Mouse (Mus musculus): ENCODE measurements around the gene Rad23a.
A peak's percentile ranks its signal among the peaks of the same experiment; 100 is the strongest.

Rad23a gene

DNA sequence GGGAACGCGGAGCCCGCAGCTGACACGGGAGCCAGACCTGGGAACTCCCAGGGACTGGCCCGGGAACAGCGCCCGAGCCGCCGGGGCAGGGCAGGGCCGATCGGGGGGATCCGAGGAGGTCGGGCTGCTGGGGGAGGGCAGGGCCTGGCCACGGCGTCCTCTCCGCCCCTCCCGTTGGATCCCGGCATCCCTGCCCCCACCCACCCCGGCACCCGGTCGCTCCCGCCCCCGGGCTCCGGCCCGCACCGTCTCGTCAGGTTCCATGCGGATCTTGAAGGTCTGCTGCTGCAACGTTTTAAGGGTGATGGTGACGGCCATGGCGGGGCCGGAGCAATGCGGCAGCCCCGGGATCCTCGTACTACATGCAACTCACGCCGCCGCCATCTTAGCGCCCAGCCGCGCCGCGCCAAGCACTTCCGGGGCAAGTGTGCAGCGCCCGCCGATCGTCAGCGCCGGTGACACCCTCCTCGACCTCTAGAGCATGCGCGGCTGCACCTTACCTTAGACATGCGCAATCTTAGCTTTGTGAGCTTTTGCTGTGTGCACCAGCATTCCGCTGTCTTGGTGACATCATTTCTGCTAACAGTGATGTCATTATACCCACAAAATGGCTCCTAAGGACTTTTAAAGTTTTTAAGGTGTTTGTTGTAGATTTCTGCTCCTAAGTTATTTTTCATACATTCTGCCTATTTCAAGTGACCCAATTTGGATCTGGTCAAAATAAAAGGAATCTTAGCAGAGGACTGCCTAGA lies at the start of gene Rad23a:
Gene Rad23a, minus strand, starts transcription at position 418 of the 752 bp plus-strand sequence.
- peak; percentile 72 for DNase-seq (ENCODE audit: low spot score)

- no peak for DNase-seq (ENCODE audit: low spot score)
Measured at GRCm38 (mm10) chr8:84889141-84889540, 48.7 kb upstream of the Rad23a start.

- no peak for DNase-seq (ENCODE audit: low spot score)
Measured at GRCm38 (mm10) chr8:84888280-84888679, 47.8 kb upstream of the Rad23a start.

GRCm38 (mm10) chr8:84884728-84885127 lies 44.3 kb upstream of the Rad23a start:
- DNase-seq (ENCODE audit: low spot score): no peak

- no peak for DNase-seq (ENCODE audit: low spot score)
Measured at GRCm38 (mm10) chr8:84878915-84879314, 38.5 kb upstream of the Rad23a start.

- DNase-seq (ENCODE audit: low spot score): no peak
Measured at GRCm38 (mm10) chr8:84877297-84878035, 37.0 kb upstream of the Rad23a start.

DNA sequence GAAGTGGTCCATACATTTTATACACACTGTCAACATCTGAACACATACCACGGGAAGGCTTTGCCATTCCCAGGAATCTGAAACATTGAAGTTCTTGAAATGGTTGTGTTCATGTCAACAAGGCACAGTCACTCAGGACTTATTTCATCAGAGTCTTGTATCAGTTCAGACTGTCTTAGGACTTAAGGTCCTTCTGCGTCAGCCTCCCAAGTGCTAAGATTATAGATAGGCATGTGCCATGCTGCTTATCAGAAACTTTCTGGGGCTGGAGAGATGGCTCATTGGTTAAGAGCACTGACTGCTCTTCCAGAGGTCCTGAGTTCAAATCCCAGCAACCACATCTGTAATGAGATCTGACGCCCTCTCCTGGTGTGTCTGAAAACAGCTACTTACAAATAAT lies 33.9 kb upstream of the Rad23a start:
- DNase-seq (ENCODE audit: low spot score): no peak

DNA sequence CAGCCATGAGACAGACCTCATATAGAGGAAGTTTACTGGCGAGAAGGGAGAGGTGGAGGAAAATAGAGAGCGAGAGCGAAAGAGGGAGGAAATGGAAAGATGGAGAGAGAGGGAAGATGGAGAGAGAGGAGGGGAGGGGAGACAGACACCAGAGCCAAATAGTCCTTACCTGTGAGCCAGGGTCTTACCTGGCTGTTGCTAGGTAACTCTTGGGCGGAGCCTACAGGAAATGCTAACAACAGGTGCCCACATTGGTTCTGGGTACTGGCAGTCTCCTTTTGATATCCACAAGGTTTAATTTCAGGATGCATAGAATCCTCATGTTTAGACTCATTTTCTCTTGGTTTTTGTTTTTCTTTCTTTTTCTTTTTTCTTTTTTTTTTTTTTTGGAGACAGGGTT lies 32.6 kb upstream of the Rad23a start:
- DNase-seq (ENCODE audit: low spot score): no peak

GRCm38 (mm10) chr8:84872309-84872965 lies 32.0 kb upstream of the Rad23a start:
- DNase-seq (ENCODE audit: low spot score): no peak

DNA sequence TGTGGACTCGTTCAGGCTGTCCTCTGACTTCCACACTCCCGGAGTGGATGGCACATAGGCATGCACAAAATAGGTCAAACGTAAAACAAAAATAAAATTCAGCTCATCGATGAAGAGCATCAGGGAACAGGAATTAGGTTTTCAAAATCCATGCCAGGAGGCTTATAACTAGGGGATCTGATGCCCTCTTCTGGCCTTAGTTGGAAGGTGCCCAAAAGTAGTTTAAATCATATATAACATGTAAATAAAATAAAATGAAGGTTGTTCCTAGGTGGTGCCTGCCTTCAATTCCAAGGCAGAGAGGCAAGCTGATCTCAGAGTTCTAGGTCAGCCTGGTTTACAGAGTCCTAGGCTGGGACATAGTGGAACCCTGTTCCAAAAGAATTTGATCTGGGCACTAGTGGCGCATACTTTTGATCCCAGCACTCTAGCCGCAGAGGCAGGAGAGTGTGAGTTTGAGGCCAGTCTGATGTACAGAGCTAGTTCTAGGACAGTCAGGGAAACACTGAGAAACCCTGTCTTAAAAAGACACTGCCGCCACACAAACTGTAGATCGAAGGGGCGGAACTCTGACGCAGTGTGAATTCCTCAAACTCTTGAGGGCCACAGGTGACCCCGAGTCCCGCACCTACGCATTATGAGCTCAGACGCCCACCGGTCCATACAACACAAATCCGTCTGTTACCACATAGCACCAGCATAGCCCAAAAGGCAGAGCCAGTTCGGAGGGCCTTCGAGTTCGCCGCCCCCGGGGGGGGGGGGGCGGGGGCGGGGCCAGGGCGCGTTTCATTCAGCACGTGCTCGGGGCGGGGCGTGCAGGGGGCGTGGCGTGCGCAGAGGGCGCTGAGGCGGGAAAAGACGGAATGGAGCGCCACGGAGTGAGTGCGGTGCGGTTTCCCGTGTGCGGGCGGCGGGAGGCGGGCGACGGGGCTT lies 31.2 kb upstream of the Rad23a start, which contains the start of gene Syce2:
Gene Syce2, plus strand, starts transcription at position 736 of the 933 bp plus-strand sequence.
- no peak for DNase-seq (ENCODE audit: low spot score)

GRCm38 (mm10) chr8:84856864-84857441 lies 16.5 kb upstream of the Rad23a start, which contains the start of gene Farsa:
Farsa (plus strand) TSS chr8:84856989.
- DNase-seq (ENCODE audit: low spot score): peak; percentile 71

GRCm38 (mm10) chr8:84856434-84856833 lies 16.0 kb upstream of the Rad23a start:
- no peak for DNase-seq (ENCODE audit: low spot score)

- DNase-seq (ENCODE audit: low spot score): no peak
Measured at GRCm38 (mm10) chr8:84847684-84848435, 7.4 kb upstream of the Rad23a start.

GRCm38 (mm10) chr8:84846722-84847572 lies 6.5 kb upstream of the Rad23a start, which contains the start of gene Calr:
Calr (minus strand) TSS chr8:84846934.
- peak; percentile 97 for DNase-seq (ENCODE audit: low spot score)

DNA sequence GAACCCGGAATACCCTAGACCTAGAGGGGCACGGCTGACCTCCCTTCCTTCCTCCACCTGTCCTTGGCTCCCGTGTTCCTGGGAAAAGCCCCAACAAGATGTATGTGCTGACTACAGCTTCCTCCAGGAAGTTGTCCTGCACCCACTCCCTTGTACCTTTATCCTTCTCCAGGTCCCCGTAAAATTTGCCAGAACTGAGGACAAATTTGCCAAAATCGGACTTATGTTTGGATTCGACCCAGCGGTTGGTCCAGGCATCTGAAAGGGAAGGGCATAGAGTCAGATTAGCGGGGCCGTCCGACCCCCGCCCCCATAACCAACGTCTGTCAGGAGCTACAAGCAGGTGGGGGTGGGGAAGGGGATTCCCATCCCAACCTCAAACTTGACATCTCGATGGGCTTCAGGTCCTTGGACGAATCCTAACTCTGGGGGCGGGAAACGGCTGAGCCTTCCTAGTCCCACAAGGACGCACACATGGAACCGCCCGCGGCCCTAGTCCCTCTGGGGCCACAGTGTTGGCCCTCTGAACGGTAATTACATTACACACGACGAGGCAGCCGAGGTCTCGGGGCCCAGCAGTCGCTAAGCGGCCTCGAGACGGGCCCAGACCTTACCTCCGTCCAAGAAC lies 5.7 kb upstream of the Rad23a start:
- DNase-seq (ENCODE audit: low spot score): no peak

DNA sequence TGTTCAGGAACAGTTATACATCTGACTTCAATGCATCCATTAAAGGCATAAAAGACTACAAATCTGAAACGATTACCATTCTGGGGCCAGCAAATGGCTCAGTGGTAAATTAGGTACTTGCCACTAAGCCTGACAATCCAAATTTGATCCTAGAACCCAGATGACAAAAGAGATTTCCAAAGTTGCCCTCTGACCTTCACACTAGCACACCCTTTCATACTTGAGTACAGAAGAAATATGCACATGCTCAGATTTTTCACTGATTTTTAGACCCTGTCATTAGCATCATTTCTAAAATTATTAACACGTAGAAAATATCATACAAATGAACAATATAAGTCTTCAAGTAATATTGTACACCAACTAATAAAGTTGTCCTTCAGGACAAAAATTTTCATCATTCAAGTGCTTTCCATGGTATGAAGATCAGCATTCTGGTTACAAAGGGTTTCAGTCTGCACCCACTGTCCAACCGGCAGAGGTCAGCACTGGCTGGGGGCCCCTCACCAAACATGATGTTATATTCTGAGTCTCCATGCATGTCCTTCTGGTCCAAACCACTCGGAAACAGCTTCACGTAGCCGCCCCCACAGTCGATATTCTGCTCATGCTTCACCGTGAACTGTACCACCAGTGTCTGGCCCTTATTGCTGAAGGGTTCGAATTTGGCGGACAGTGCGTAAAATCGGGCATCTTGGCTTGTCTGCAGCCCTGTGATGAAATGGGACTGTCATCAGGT lies 5.1 kb upstream of the Rad23a start:
- DNase-seq (ENCODE audit: low spot score): no peak

DNA sequence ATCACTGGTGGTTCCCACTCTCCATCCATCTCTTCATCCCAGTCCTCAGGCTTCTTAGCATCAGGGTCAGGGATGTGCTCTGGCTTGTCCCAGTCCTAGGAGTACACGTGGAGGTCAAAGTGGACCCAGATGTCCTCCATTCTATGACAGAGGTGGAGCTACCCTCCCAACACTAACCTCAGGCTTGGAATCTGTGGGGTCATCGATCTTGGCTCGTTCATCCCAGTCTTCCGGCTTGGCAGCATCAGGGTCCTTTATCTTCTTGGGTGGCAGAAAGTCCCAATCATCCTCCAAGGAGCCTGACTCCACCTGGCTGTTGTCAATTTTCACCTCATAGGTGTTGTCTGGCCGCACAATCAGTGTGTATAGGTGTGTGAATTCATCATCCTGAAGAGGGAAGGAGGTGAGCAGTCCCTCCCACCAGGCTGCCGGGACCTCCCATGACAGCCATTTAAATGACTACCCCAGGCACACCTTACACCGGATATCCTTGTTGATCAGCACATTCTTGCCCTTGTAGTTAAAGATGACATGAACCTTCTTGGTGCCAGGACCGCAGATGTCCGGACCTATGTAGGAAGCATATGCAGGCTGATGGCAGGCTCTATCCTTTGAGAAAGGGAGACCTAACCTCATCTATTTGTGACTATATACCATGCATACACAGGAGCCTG lies 4.1 kb upstream of the Rad23a start:
- DNase-seq (ENCODE audit: low spot score): no peak

- DNase-seq (ENCODE audit: low spot score): no peak
Measured at GRCm38 (mm10) chr8:84841514-84841913, 1.0 kb upstream of the Rad23a start.
